Mouse (Mus musculus): Measurements from ENCODE around the gene Prss48.
"Not testable (repeated sequence)": the region's sequence is repeated elsewhere in the genome, so short reads cannot be mapped to it uniquely, and the experiment has no call there.

Prss48 gene

DNA sequence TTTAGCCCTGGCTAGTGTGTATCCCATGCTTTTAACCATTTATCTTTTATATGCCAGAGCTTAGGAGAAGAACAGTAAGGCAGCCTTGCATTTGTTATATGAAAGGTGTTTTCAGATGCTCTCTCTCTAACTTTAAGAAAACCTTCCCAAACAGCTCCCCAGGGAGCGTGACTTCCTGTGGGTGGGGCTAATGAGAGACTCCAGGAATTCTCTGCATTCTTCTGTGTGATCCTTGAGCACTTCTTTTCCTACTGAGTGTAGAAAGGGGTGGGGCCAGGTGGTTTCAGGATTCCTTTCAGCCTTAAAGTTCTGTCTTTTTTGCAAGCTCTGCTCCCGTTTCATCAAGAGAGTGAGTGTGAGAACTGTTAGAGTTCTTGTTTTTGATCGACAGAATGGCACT is 8.3 kb upstream of the Prss48 start:
- in situ Hi-C loops (cut with MboI; ENCODE audit: low sequenced_read_pairs), result no loop called here

- in situ Hi-C loops (cut with MboI; ENCODE audit: low sequenced_read_pairs), result no loop called here
Measured at GRCm38 (mm10) chr3:86004751-86005150, 2.5 kb upstream of the Prss48 start.

DNA sequence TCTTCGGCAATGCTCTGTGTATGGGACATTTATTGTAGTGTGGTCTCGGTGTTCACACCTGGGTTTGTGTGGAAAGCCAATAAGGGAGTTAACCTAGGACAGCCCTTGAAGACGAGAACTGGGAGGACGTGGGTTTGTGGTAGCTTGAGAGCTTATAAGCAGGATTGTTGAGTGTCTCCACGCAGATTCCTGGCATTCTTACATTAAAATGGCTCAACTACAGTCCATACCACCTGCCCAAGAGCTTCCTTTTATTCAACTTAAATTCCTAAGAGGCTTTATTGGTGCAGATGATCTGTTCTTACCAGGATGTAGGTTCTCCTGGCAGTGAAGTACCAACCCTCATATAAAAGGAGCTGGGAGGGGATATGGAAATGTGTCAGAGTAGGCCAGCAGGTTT is 649 bp upstream of the Prss48 start:
- in situ Hi-C loops (cut with MboI; ENCODE audit: low sequenced_read_pairs), result no loop called here

- in situ Hi-C loops (cut with MboI; ENCODE audit: low sequenced_read_pairs), result no loop called here
Measured at GRCm38 (mm10) chr3:86001271-86001670, 1.0 kb downstream of the Prss48 start.

DNA sequence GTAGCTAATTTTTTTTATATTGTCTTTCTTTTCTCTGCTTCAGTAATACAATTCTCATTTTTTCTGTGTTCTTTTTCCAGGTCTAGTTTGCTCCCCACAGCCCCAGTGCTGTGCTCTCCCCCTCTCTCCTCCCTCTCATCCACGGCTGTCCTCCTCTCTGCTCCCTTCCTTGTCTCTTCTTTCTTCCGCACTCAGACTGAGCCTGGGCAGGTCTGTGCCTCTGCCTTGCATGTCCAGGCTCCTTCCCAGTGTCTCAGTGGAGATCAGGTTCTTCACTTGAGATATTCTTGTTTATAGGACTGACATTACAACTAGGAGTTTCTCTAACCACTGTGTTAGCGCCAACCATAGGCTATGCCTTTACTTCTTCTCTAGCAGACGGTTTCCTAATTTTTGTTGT is 7.6 kb downstream of the Prss48 start:
- in situ Hi-C loops (cut with MboI; ENCODE audit: low sequenced_read_pairs), result no loop called here

GRCm38 (mm10) chr3:85993744-85994143 is 8.5 kb downstream of the Prss48 start:
- in situ Hi-C loops (cut with MboI; ENCODE audit: low sequenced_read_pairs), result no loop called here

DNA sequence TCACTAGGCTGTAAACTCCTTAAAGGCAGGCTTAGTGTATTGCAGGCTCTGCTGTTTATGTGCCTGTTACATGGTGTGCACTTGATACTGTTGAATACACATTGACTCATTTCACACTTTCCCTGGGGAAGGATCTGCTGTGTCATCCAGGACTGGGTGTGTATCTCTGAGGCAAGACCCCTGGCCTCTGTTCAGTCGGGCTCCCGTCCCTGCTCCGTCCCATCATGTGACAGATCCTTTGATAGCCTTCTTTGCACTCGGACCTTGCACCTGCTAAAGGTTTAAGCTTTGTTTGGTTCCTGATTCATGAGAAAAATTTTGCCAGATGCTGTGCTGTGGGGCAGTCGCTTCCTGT is 10.5 kb downstream of the Prss48 start:
- in situ Hi-C loops (cut with MboI; ENCODE audit: low sequenced_read_pairs), result no loop called here

- in situ Hi-C loops (cut with MboI; ENCODE audit: low sequenced_read_pairs), result no loop called here
Measured at GRCm38 (mm10) chr3:85991140-85991801, 11.0 kb downstream of the Prss48 start.

DNA sequence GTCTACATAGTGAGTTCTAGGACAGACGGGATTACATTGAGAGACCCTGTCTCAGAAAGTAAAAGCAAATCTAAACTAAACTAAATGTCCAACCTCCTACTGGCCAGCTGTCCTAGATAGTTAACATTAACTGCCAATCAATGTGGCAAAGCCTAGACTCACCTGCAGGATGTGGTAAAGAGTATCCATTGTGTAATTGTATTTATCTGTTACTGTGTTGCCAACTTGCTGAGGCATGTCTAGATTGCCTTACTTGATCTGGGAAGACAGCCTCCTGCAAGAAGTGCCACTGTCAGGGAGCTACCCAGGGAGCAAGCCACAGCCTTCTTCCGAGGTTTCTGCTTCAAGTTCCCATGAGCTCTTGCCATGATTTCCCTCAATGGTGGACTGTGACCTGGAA is 15.1 kb downstream of the Prss48 start:
- in situ Hi-C loops (cut with MboI; ENCODE audit: low sequenced_read_pairs), result no loop called here

- in situ Hi-C loops (cut with MboI; ENCODE audit: low sequenced_read_pairs), result no loop called here
Measured at GRCm38 (mm10) chr3:85984537-85984936, 17.8 kb downstream of the Prss48 start.

- in situ Hi-C loops (cut with MboI; ENCODE audit: low sequenced_read_pairs), result not testable (repeated sequence)
Measured at GRCm38 (mm10) chr3:85981761-85982160, 20.5 kb downstream of the Prss48 start.

DNA sequence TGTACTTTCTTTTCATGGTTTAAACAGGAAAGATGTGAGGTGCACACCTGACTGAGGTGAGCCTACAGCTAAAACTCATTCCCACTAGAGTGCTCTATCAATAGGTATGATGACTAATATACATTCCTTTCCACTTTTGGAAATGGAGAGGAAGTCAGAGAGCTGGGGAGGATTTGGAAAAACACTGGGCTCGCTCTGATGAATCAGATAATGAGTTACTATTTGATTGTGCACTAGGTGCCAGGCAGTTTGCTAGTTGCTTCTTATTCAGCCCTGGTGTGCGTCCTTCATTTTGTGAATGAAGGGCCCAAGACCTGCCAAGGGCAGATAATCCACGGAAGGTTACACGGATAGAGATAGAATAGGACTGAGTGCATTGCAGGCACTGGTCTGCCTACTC is 22.3 kb downstream of the Prss48 start:
- in situ Hi-C loops (cut with MboI; ENCODE audit: low sequenced_read_pairs), result no loop called here

- in situ Hi-C loops (cut with MboI; ENCODE audit: low sequenced_read_pairs), result no loop called here
Measured at GRCm38 (mm10) chr3:85974451-85974850, 27.8 kb downstream of the Prss48 start.

- in situ Hi-C loops (cut with MboI; ENCODE audit: low sequenced_read_pairs), result no loop called here
Measured at GRCm38 (mm10) chr3:85973376-85974140, 28.7 kb downstream of the Prss48 start.

DNA sequence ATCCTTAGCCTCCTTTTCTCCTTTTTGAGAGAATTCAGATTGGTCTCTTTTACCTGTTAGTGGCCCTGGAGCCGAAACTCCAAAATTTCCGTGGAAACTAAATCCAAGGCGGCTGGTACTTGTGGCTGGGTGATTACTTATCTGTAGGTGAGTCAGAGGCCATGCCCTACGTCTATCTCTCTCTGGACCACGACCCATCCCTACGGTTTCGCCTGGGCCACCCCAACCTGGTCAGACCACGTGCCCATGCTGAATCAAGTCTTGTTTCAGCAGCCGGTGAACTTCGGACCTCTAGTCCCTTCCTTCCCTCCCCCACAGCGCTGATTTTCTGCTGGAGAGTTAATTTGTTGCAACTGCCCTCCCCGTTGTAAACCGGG is 30.7 kb downstream of the Prss48 start:
- in situ Hi-C loops (cut with MboI; ENCODE audit: low sequenced_read_pairs), result no loop called here

- in situ Hi-C loops (cut with MboI; ENCODE audit: low sequenced_read_pairs), result no loop called here
Measured at GRCm38 (mm10) chr3:85970742-85971598, 31.3 kb downstream of the Prss48 start, which contains the start of gene Sh3d19. Gene Sh3d19, plus strand, starts transcription at chr3:85971109.

- in situ Hi-C loops (cut with MboI; ENCODE audit: low sequenced_read_pairs), result no loop called here
Measured at GRCm38 (mm10) chr3:85969040-85969439, 33.3 kb downstream of the Prss48 start.

DNA sequence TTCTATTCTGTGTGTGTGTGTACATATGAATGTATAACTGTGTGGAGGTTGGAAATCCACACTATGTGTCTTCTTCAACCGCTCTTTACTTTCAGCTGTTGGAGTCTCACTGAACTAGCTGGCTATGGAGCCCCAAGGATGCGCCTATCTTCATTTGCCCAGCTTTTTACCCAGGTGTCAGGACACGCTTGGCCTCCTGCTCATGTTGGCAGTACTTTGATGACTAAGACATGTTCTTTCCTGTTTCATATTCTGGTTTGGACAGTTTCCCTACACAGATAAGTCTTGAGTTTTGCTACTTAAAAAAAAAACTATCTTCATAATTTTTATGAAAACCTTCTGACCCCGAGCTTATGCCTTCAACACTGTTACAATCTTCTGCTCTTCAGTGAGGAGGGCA is 36.8 kb downstream of the Prss48 start:
- in situ Hi-C loops (cut with MboI; ENCODE audit: low sequenced_read_pairs), result no loop called here

- in situ Hi-C loops (cut with MboI; ENCODE audit: low sequenced_read_pairs), result no loop called here
Measured at GRCm38 (mm10) chr3:85961134-85961533, 41.2 kb downstream of the Prss48 start.

DNA sequence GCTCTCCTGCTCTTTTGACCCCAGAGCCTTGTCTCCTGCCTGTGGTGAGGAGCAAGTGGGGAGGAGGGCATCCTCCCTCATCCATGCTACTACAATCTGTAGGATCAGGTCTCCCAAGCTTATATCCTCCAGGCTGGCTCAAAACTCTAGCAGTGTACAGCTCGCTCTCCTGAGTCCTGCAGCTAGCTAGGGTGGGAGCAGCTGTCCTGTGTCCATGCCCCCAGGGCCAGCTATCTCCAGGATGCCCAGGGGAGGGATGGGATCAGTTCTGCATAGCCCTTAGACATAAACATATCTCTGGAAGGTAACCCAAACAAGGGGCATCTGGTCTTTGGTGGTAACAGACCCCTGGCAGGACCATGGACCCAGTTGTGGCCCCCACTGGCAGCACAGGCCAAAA is 42.6 kb downstream of the Prss48 start:
- in situ Hi-C loops (cut with MboI; ENCODE audit: low sequenced_read_pairs), result no loop called here

GRCm38 (mm10) chr3:85955704-85956103 is 46.6 kb downstream of the Prss48 start:
- in situ Hi-C loops (cut with MboI; ENCODE audit: low sequenced_read_pairs), result no loop called here

DNA sequence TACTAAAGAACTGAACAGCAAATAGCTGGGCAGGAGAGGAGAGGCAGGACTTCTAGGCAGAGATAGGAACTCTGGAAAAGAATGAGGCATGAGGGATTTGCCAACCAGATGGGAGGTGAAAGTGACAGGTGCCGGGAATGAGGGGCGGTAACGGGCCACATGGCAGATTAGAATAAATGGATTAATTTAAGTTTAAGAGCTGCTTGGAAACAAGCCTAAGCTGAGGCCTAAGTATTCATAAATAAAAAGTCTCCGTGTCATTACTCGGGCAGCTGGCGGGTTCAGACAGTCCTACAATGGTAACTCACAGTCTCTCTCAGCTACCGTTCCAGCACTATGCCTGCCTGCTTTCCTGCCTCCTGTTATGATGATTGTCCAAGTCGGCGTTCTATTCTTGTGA is 47.0 kb downstream of the Prss48 start:
- in situ Hi-C loops (cut with MboI; ENCODE audit: low sequenced_read_pairs), result no loop called here

Data from CH12F3 (cell line).